Mouse (Mus musculus) ES-Bruce4 (cell line): ENCODE measurements around the gene Slc37a3. TPM values are rescaled to one million over a fixed set of nuclear protein-coding genes. Genes with fewer than 3 reads are reported as not detected.
A peak's percentile ranks its signal among the peaks of the same experiment; 100 is the strongest.

Source experiments
- H3K27ac ChIP-seq: 2 replicates; pipeline ENCODE4 v1.5.1; 2012; ENCODE audit warnings: low read length, inconsistent platforms; ENCODE audit not compliant: insufficient read depth
- H3K27me3 ChIP-seq: 2 replicates; pipeline ENCODE4 v1.6.1; 2012; ENCODE audit warnings: mild to moderate bottlenecking, low read length, inconsistent platforms; ENCODE audit not compliant: control insufficient read depth, poor library complexity, insufficient read depth, severe bottlenecking
- H3K36me3 ChIP-seq: 2 replicates; pipeline ENCODE4 v1.6.1; 2012; ENCODE audit warnings: inconsistent platforms, mild to moderate bottlenecking, low read length, moderate library complexity; ENCODE audit not compliant: control insufficient read depth, poor library complexity, insufficient read depth, severe bottlenecking
- H3K4me1 ChIP-seq: one replicate; pipeline ENCODE4 v1.8.1; 2011; ENCODE audit warnings: low read length; ENCODE audit not compliant: control insufficient read depth, insufficient read depth
- H3K4me3 ChIP-seq: 2 replicates; pipeline ENCODE4 v1.5.1; 2011; ENCODE audit warnings: low read depth, mild to moderate bottlenecking, low read length
- H3K9ac ChIP-seq: 2 replicates; pipeline ENCODE4 v1.6.1; 2012; ENCODE audit warnings: low read depth, mild to moderate bottlenecking, inconsistent platforms; ENCODE audit not compliant: poor library complexity, severe bottlenecking
- H3K9me3 ChIP-seq: replicated peaks from 2 replicates; pipeline ENCODE4 v1.6.1; 2012; ENCODE audit warnings: mild to moderate bottlenecking, low read length, inconsistent platforms; ENCODE audit not compliant: control insufficient read depth, poor library complexity, insufficient read depth, severe bottlenecking
- CTCF ChIP-seq: IDR thresholded peaks from one replicate; pipeline ENCODE4 v1.8.1; 2011; ENCODE audit warnings: low read depth, low read length
- EP300 ChIP-seq: IDR thresholded peaks from 2 replicates; pipeline ENCODE4 v1.6.1; 2011; ENCODE audit warnings: low read depth, low read length; ENCODE audit not compliant: insufficient read depth
- POLR2A ChIP-seq: IDR thresholded peaks from one replicate; pipeline ENCODE4 v1.8.1; 2011; ENCODE audit warnings: low read length; ENCODE audit not compliant: insufficient read depth
- polyA plus RNA-seq: library from polyadenylated mRNA; stranded (reverse); fragments of >200 nt; gene quantifications from 2 replicates; pipeline ENCODE4 v1.2.4, GENCODE M21; 2011; ENCODE audit warnings: low read depth; ENCODE audit not compliant: missing spikeins, insufficient read depth, insufficient read length

The Slc37a3 gene
- polyA plus RNA-seq, 1 experiment: 49.6 TPM

GRCm38 (mm10) chr6:39287782-39288181, 89.7 kb downstream of the Slc37a3 start:
- Histone ChIP-seq H3K27me3 (no peaks in the 10 kb centered on the region), H3K4me3 (no peak overlapping the region), H3K9ac (no peak overlapping the region), H3K4me1 (no peaks in the 10 kb centered on the region), H3K27ac (no peak overlapping the region), H3K9me3 (no peaks in the 10 kb centered on the region), H3K36me3 (no peaks in the 10 kb centered on the region)
- no peak for TF ChIP-seq POLR2A
- no peak for TF ChIP-seq CTCF
- no peak for TF ChIP-seq EP300

- H3K36me3 ChIP-seq: no peaks in the 10 kb centered on the region
- no peak overlapping the region for H3K9ac ChIP-seq
- H3K9me3 ChIP-seq: no peaks in the 10 kb centered on the region
- 0 out of 2 replicates have a peak overlapping the region, but pooled peaks have one; percentile 5 for H3K27ac ChIP-seq
- no peak for TF ChIP-seq POLR2A
- TF ChIP-seq CTCF: no peak
- no peak for TF ChIP-seq EP300
- H3K27me3 ChIP-seq: no peaks in the 10 kb centered on the region
- H3K4me1 ChIP-seq: no peaks in the 10 kb centered on the region
- no peak overlapping the region for H3K4me3 ChIP-seq
Measured at GRCm38 (mm10) chr6:39286732-39287083, 90.8 kb downstream of the Slc37a3 start.

GRCm38 (mm10) chr6:39286053-39286731, 91.3 kb downstream of the Slc37a3 start:
- no peak for TF ChIP-seq EP300
- no peak for TF ChIP-seq CTCF
- TF ChIP-seq POLR2A: no peak
- H3K27ac ChIP-seq: no peak overlapping the region
- no peak overlapping the region for H3K4me3 ChIP-seq
- no peaks in the 10 kb centered on the region for H3K36me3 ChIP-seq
- no peaks in the 10 kb centered on the region for H3K4me1 ChIP-seq
- no peak overlapping the region for H3K9ac ChIP-seq
- H3K9me3 ChIP-seq: no peaks in the 10 kb centered on the region
- no peaks in the 10 kb centered on the region for H3K27me3 ChIP-seq

- Histone ChIP-seq H3K9ac (no peak overlapping the region), H3K36me3 (no peaks in the 10 kb centered on the region), H3K4me1 (no peaks in the 10 kb centered on the region), H3K27me3 (no peaks in the 10 kb centered on the region), H3K27ac (peak overlapping the region; percentile 74), H3K9me3 (no peaks in the 10 kb centered on the region), H3K4me3 (no peak overlapping the region)
- TF ChIP-seq CTCF (no peak), POLR2A (no peak), EP300 (no peak)
Measured at GRCm38 (mm10) chr6:39284836-39285235, 92.6 kb downstream of the Slc37a3 start.

Other genes starting within 250 kb of the Slc37a3 start
- gene Kdm7a, start 170.9 kb downstream of the Slc37a3 start, polyA plus RNA-seq: 14.1 and 17.1 TPM in 2 replicates
- 0.90 and 1.3 TPM in 2 replicates for gene Rab19, start 3.5 kb upstream of the Slc37a3 start, polyA plus RNA-seq
- 350 and 361 TPM in 2 replicates for gene Mkrn1, start 42.8 kb upstream of the Slc37a3 start, polyA plus RNA-seq
- 27.5 and 29.8 TPM in 2 replicates for gene Dennd2a, start 180.2 kb upstream of the Slc37a3 start, polyA plus RNA-seq
- gene Adck2, start 196.2 kb upstream of the Slc37a3 start, polyA plus RNA-seq: 5.5 and 11.6 TPM in 2 replicates
- gene Gm42420, start 208.1 kb upstream of the Slc37a3 start, polyA plus RNA-seq: not detected in 2 replicates
- gene Ndufb2, start 214.9 kb upstream of the Slc37a3 start, polyA plus RNA-seq: 103 and 112 TPM in 2 replicates